Mouse (Mus musculus): ENCODE measurements around the gene Igf2bp2. TPM values are rescaled to one million over a fixed set of nuclear protein-coding genes. Genes with fewer than 3 reads are reported as not detected.
A peak's percentile ranks its signal among the peaks of the same experiment; 100 is the strongest.

Gene Igf2bp2
- total and polyA plus RNA-seq, 3 experiments: 0.43 to 1.5 (median 0.51) TPM

DNA sequence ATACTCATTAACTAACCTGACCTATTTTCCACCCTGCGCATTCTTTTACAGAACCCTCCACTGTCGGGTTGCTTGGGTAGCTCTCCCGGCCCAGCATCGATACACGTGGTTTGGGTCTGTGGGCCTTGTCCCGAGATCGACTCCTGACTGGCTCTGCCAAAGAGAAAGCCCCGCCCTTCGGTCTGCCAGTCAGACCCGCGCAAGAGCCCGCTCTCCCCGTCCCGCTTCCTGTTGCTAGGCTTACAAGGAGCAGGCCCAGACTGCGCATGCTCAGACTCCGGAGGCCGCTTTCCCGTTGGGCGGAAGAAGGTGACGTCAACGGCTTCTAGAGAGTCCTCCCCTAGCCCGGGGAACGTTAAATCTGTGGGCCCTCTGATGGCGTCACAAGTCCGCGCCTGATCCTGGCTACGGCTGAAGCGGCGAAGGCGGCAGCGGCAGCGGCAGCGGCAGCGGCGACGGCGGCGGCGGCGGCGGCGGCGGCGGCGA is 154.0 kb downstream of the Igf2bp2 start, which contains the start of gene Senp2:
TSS of gene Senp2 (plus strand) at position 386 of the 486 bp plus-strand sequence.
- dilution Hi-C loops (cut with MboI; ENCODE audit: extremely low pct_ligation_motif_present, extremely low pct_unique_long_range_greater_than_20kb, low sequenced_read_pairs) (no loop called here), in situ Hi-C loops (cut with MboI; ENCODE audit: low pct_ligation_motif_present, low pct_unique_long_range_greater_than_20kb, low sequenced_read_pairs) (loop anchor here (25.0 kb wide), 1 partner anchor 172 kb away; no protein-coding TSS in a partner anchor)
- Histone ChIP-seq H3K4me1 (ENCODE audit: control insufficient read depth in 1 of 2, insufficient read depth in 2 of 2) (peaks cover 2 to 46% of the 10 kb centered on the region in 2 experiments), H3K9me3 (replicated peaks; ENCODE audit: low read length) (no peaks in the 10 kb centered on the region), H3K27ac (ENCODE audit: insufficient read depth, low read depth) (0 out of 2 replicates have a peak within 1 kb of the TSS, but pooled peaks have one; percentile 11), H3K9ac (ENCODE audit: insufficient read depth, low read depth) (peak within 1 kb of the TSS; percentile 72), H3K79me2 (replicated peaks; ENCODE audit: control insufficient read depth, extremely low read depth, insufficient read depth, poor library complexity, severe bottlenecking) (peaks cover 37% of the 10 kb centered on the region), H3K4me3 (replicated peaks in 1 of 3; ENCODE audit: low read depth in 2 of 3, low read length in 2 of 3, poor library complexity in 1 of 3) (peak within 1 kb of the TSS; percentile 91 to 98 (median 91)), H3K27me3 (replicated peaks) (no peaks in the 10 kb centered on the region), H3K36me3 (replicated peaks in 1 of 2; ENCODE audit: control insufficient read depth in 1 of 2, insufficient read depth in 1 of 2, low read length in 1 of 2) (peaks cover 0 to 29% of the 10 kb centered on the region in 2 experiments), H3K4me2 (ENCODE audit: insufficient read depth, low read depth, poor library complexity, severe bottlenecking) (peak within 1 kb of the TSS; percentile 96)
- DNase-seq (ENCODE audit: extremely low read depth): peak; percentile 100
- TF ChIP-seq USF2 (conservative IDR thresholded peaks at IDR 0.05; ENCODE audit: low read depth, low read length) (0 out of 2 replicates have a peak, but pooled peaks have one; percentile 20), RCOR1 (conservative IDR thresholded peaks at IDR 0.05; ENCODE audit: low read depth, low read length) (no peak), PAX5 (IDR thresholded peaks at IDR 0.05; ENCODE audit: low read length) (no peak), NRF1 (IDR thresholded peaks at IDR 0.05; ENCODE audit: low read depth, low read length) (peak; percentile 92), ZKSCAN1 (IDR thresholded peaks at IDR 0.05; ENCODE audit: borderline replicate concordance, low read depth, low read length) (no peak), TBP (conservative IDR thresholded peaks at IDR 0.05; ENCODE audit: low read depth, low read length) (peak; percentile 78; the same call in 1 of the 2 replicates), IRF4 (IDR thresholded peaks at IDR 0.05; ENCODE audit: low read depth, low read length) (peak; percentile 64), POLR2A (IDR thresholded peaks at IDR 0.05; ENCODE audit: low read depth, low read length) (peak; percentile 92), ZNF384 (IDR thresholded peaks at IDR 0.05; ENCODE audit: low read depth, low read length) (no peak), UBTF (IDR thresholded peaks at IDR 0.05; ENCODE audit: low read depth, low read length) (no peak), BHLHE40 (IDR thresholded peaks at IDR 0.05; ENCODE audit: low read depth, low read length) (no peak), E2F4 (IDR thresholded peaks at IDR 0.05; ENCODE audit: insufficient replicate concordance, low read depth, low read length) (peak; percentile 90; the same call in 1 of the 2 replicates), NELFE (IDR thresholded peaks at IDR 0.05; ENCODE audit: low read depth, low read length) (peak; percentile 83), CHD2 (IDR thresholded peaks at IDR 0.05; ENCODE audit: low read length) (no peak), RAD21 (IDR thresholded peaks at IDR 0.05; ENCODE audit: low read depth, low read length) (no peak), JUN (IDR thresholded peaks at IDR 0.05; ENCODE audit: insufficient read depth, low read depth, low read length) (peak; percentile 50), ZC3H11A (IDR thresholded peaks at IDR 0.05; ENCODE audit: low read depth, low read length) (no peak), KAT2A (IDR thresholded peaks at IDR 0.05; ENCODE audit: insufficient replicate concordance, low read length) (peak; percentile 80; the same call in 1 of the 2 replicates), MAX (IDR thresholded peaks at IDR 0.05; ENCODE audit: low read length) (peak; percentile 99), EP300 (IDR thresholded peaks at IDR 0.05; ENCODE audit: low read length) (no peak), ELF1 (IDR thresholded peaks at IDR 0.05; ENCODE audit: low read depth, low read length) (peak; percentile 99), MXI1 (IDR thresholded peaks at IDR 0.05; ENCODE audit: low read depth, low read length) (peak; percentile 100), MAZ (IDR thresholded peaks at IDR 0.05; ENCODE audit: low read depth, low read length) (0 out of 2 replicates have a peak, but pooled peaks have one; percentile 56), JUND (conservative IDR thresholded peaks at IDR 0.05; ENCODE audit: low read depth, low read length) (no peak; the same call in 1 of the 2 replicates), MEF2A (IDR thresholded peaks at IDR 0.05; ENCODE audit: borderline replicate concordance, low read depth, low read length) (peak; percentile 62), ETS1 (conservative IDR thresholded peaks at IDR 0.05; ENCODE audit: low read depth, low read length) (peak; percentile 57; the same call in 1 of the 2 replicates), CTCF (conservative IDR thresholded peaks at IDR 0.05 in 1 of 2, IDR thresholded peaks at IDR 0.05 in 1 of 2; ENCODE audit: low read depth in 2 of 2, low read length in 2 of 2) (no peak), SIN3A (IDR thresholded peaks at IDR 0.05; ENCODE audit: low read length) (peak; percentile 98), MYC (IDR thresholded peaks at IDR 0.05; ENCODE audit: low read depth, low read length) (peak; percentile 99), MAFK (IDR thresholded peaks at IDR 0.05; ENCODE audit: insufficient replicate concordance, low read length) (no peak), SMC3 (IDR thresholded peaks at IDR 0.05; ENCODE audit: low read depth, low read length) (no peak), GABPA (IDR thresholded peaks at IDR 0.05; ENCODE audit: insufficient replicate concordance, low read depth, low read length) (peak; percentile 93), USF1 (IDR thresholded peaks at IDR 0.05; ENCODE audit: low read depth, low read length) (no peak), HCFC1 (IDR thresholded peaks at IDR 0.05; ENCODE audit: low read depth, low read length) (peak; percentile 90), CHD1 (IDR thresholded peaks at IDR 0.05; ENCODE audit: low read depth, low read length) (no peak), TCF12 (IDR thresholded peaks at IDR 0.05; ENCODE audit: low read depth, low read length) (peak; percentile 55; the same call in 1 of the 2 replicates), POLR2AphosphoS2 (IDR thresholded peaks at IDR 0.05; ENCODE audit: low read depth, low read length) (peak; percentile 75; the same call in 1 of the 2 replicates), ZMIZ1 (IDR thresholded peaks at IDR 0.05; ENCODE audit: low read depth, low read length) (no peak)

Data from CH12.LX (cell line).